Mouse (Mus musculus) heart, adult 2 months (tissue): ENCODE measurements at regions not wholly inside any gene's neighbourhood (a gene's known extent, or its start where the extent isn't known, plus 50 kb on each side); places are given as distances from the start of the nearest gene placed in this dataset.
A peak's percentile ranks its signal among the peaks of the same experiment; 100 is the strongest.

Experiments used
- DNase-seq, 2 experiments: peaks; one replicate each; pipeline ENCODE4 v3.0.0; 2021
- H3K27ac ChIP-seq: fragments of 200-600 bp; 2 replicates; pipeline ENCODE4 v1.8.1; 2022
- H3K27me3 ChIP-seq: fragments of 200-500 bp; 2 replicates; pipeline ENCODE4 v1.6.1; 2012; ENCODE audit warnings: mild to moderate bottlenecking, low read length, inconsistent platforms, mixed read lengths; ENCODE audit not compliant: control insufficient read depth, insufficient read depth
- H3K36me3 ChIP-seq: fragments of 200-500 bp; 2 replicates; pipeline ENCODE4 v1.6.1; 2012; ENCODE audit warnings: low read length, inconsistent platforms; ENCODE audit not compliant: control insufficient read depth, insufficient read depth
- H3K4me1 ChIP-seq: fragments of 200-500 bp; 2 replicates; pipeline ENCODE4 v1.6.1; 2011; ENCODE audit warnings: low read length; ENCODE audit not compliant: control insufficient read depth, insufficient read depth
- H3K4me3 ChIP-seq: fragments of 200-600 bp; 2 replicates; pipeline ENCODE4 v1.8.1; 2022
- H3K79me2 ChIP-seq: fragments of 200-500 bp; replicated peaks from 2 replicates; pipeline ENCODE4 v1.6.1; 2012; ENCODE audit warnings: mild to moderate bottlenecking, inconsistent platforms, low read length, moderate library complexity, mixed read lengths; ENCODE audit not compliant: control insufficient read depth, insufficient read depth
- H3K9ac ChIP-seq: fragments of 200-500 bp; 2 replicates; pipeline ENCODE4 v1.6.1; 2012; ENCODE audit warnings: low read depth, mild to moderate bottlenecking, control low read depth, inconsistent platforms, low read length, mixed read lengths
- CTCF ChIP-seq: fragments of 200-600 bp; IDR thresholded peaks from 2 replicates; pipeline ENCODE4 v1.8.1; 2022; ENCODE audit warnings: antibody characterized with exemption, mild to moderate bottlenecking, moderate library complexity
- EP300 ChIP-seq: fragments of 200-500 bp; IDR thresholded peaks from 2 replicates; pipeline ENCODE4 v1.6.1; 2011; ENCODE audit warnings: low read depth, low read length, control low read depth; ENCODE audit not compliant: insufficient read depth
- POLR2A ChIP-seq: fragments of 200-500 bp; IDR thresholded peaks from 2 replicates; pipeline ENCODE4 v1.6.1; 2011; ENCODE audit warnings: mild to moderate bottlenecking, low read depth, low read length, control low read depth; ENCODE audit not compliant: insufficient read depth
- WGBS: fragments of 180-500 bp; shearing (Covaris S2); methylation state at CpG from one replicate; pipeline ENCODE4 v1.1.7; 2018; 5-methylcytosine and 5-hydroxymethylcytosine counted together
- intact Hi-C: fragments of 180-260 bp; cut with DNase I; formaldehyde crosslinking; loops from one replicate; pipeline ENCODE4 v1.15.1; 2025

DNA sequence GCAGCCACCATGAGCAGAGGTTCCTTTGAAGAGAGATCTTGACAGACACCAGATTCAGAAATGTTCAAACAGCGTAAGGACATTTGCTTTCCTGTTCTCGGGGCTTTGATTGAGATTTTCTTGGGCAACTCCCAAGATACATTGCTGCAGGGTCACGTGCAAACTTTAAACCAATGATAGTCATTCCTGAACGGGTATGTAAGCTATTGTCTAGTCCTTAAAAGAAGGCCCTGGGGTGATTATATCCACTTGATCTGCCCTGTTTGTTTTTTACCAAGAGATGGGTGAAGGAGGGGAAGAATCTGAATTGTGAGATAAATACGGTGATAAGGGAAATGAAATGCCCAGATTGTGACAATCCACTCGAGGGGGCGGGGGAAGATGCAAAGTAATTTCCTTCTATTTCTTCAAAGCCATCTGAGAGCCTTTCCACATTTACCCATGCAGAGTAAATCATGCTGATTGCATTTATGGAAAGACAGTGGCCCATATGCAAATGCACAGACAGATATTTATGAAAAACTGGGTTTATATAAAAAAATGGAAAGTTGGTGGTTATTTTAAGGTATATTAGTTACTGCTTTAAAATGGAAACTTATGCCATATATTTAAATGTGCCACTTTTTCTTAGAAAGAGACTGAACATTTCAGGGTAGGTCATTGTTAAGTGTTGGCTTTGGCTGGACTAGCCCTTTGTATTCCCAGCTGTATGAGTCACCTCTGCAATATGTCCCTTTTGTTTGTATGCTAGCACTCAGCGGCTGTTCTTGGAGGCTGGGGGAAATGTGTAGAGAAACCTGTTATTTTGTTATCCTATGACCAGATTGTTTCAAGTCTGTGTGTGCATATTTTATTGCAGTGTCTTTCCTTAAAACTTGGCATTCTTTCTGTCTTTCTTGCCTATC, 142.7 kb upstream of the Igbp1b start:
- WGBS, result 34% methylated on average over 8 of the region's 8 CpGs
- intact Hi-C loops, result loop anchor here (5.0 kb wide), 1 partner anchor 34 kb away; no protein-coding TSS in a partner anchor
- no peak for DNase-seq

DNA sequence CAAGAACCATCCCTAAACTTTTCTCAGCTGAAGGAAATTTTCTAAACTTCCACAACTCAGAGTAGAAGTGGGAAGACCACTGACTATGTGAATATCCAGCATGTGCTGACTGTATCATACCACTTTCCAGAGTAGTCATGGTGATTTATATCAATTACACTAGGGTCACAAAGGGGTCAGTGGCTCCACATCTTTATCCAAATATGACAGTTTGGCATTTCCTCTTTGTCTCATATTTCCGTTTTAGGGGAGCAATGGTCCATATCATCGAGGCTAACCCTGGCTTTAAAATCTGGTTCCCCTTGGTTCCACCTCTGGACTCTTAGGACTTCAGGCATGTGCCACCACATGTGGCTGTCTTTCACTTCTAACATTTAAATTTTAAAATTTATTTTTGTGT, 136.4 kb upstream of the Igbp1b start:
- intact Hi-C loops, result no loop called here
- no peaks in the 10 kb centered on the region for H3K36me3 ChIP-seq
- no peaks in the 10 kb centered on the region for H3K79me2 ChIP-seq
- H3K9ac ChIP-seq, result no peak overlapping the region
- WGBS, result 49% methylated on average over 2 of the region's 2 CpGs
- TF ChIP-seq EP300 (no peak), POLR2A (no peak), CTCF (no peak)
- no peak for DNase-seq
- no peak overlapping the region for H3K27ac ChIP-seq
- no peak overlapping the region for H3K4me3 ChIP-seq
- no peaks in the 10 kb centered on the region for H3K4me1 ChIP-seq
- no peaks in the 10 kb centered on the region for H3K27me3 ChIP-seq

More for the DNA sequence above, 142.7 kb upstream of the Igbp1b start:
- no peaks in the 10 kb centered on the region; the same call in 1 of the 2 replicates for H3K4me1 ChIP-seq
- no peaks in the 10 kb centered on the region for H3K27me3 ChIP-seq
- H3K79me2 ChIP-seq, result no peaks in the 10 kb centered on the region
- H3K27ac ChIP-seq, result peak overlapping the region; percentile 64
- TF ChIP-seq POLR2A, result no peak
- TF ChIP-seq CTCF, result no peak
- no peak for TF ChIP-seq EP300
- H3K36me3 ChIP-seq, result peaks cover 6% of the 10 kb centered on the region
- no peak overlapping the region for H3K4me3 ChIP-seq
- no peak overlapping the region for H3K9ac ChIP-seq

DNA sequence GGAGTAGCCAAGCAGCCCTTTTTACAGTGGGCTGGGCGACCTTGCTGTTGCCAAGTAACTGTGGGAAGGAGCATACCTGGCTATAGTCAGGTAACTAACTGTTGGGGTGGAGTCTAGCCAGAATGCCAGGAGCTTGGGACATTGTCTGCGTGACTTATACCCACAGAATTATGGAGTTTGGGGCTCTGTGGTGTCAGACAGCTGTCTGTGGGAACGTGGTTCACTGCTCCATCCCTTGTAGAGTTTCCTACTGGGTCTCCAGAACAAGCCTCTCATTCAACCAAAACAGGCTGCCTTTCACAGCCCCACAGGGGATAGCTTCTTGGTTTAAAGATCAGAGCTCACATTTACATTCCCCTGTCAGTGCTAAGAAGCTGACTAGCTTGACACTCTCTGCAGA, 134.5 kb upstream of the Igbp1b start:
- H3K9ac ChIP-seq, result no peak overlapping the region
- no peak for TF ChIP-seq CTCF
- TF ChIP-seq EP300, result no peak
- no peak for TF ChIP-seq POLR2A
- no peaks in the 10 kb centered on the region for H3K4me1 ChIP-seq
- no peaks in the 10 kb centered on the region for H3K27me3 ChIP-seq
- intact Hi-C loops, result no loop called here
- H3K36me3 ChIP-seq, result no peaks in the 10 kb centered on the region
- DNase-seq, result no peak
- H3K4me3 ChIP-seq, result no peak overlapping the region
- no peaks in the 10 kb centered on the region for H3K79me2 ChIP-seq
- WGBS, result 76% methylated on average over 3 of the region's 3 CpGs
- H3K27ac ChIP-seq, result no peak overlapping the region

DNA sequence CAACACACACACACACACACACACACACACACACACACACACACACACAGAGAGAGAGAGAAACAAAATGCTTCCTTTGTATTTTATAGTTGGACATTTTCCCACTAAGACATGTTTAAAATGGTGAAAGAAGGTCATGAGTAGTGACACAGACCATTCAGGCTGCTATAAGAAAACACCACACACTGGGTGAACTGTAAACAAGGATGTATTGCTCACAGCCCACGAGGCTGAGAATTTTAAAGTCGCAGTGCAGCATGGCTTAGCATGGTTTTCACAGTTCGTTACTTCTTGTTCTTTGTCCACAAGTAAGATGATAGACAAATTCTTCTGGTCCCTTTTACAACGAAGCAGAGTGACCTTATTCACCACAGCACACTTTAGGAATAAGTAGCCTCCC, 124.6 kb upstream of the Igbp1b start:
- intact Hi-C loops, result loop anchor here (1.0 kb wide), 1 partner anchor 20 kb away; no protein-coding TSS in a partner anchor
- no peaks in the 10 kb centered on the region for H3K27me3 ChIP-seq
- no peaks in the 10 kb centered on the region for H3K36me3 ChIP-seq
- H3K4me1 ChIP-seq, result no peaks in the 10 kb centered on the region
- TF ChIP-seq POLR2A, result no peak
- TF ChIP-seq EP300, result no peak
- TF ChIP-seq CTCF, result no peak
- WGBS, result 63% methylated on average over 4 of the region's 4 CpGs
- H3K4me3 ChIP-seq, result no peak overlapping the region
- no peak overlapping the region for H3K9ac ChIP-seq
- no peaks in the 10 kb centered on the region for H3K79me2 ChIP-seq
- no peak for DNase-seq
- H3K27ac ChIP-seq, result no peak overlapping the region

DNA sequence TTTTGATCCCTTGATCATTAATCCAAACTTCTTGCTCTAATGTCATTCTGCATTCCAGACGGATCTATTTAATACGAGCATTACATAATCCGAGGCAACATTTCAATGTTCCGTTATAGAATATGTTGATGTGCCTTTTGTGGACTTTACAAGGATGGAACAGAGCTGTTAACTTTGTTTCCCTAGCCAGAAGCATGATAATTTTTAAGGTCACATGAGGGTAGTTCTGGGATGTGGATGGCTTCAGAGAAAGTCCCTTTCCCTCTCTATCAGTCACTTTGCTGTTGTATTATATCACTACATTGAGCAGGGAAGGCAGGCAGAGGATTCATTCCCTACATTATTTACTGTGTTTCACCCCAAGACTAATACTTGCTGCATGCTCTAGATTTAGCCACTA, 124.1 kb upstream of the Igbp1b start:
- TF ChIP-seq EP300 (no peak), CTCF (no peak)
- no peaks in the 10 kb centered on the region for H3K27me3 ChIP-seq
- H3K4me3 ChIP-seq, result no peak overlapping the region
- H3K36me3 ChIP-seq, result no peaks in the 10 kb centered on the region
- intact Hi-C loops, result no loop called here
- H3K79me2 ChIP-seq, result no peaks in the 10 kb centered on the region
- no peak overlapping the region for H3K27ac ChIP-seq
- DNase-seq, result no peak
- H3K4me1 ChIP-seq, result no peaks in the 10 kb centered on the region
- WGBS, result 79% methylated on average over 4 of the region's 4 CpGs
- no peak overlapping the region for H3K9ac ChIP-seq

DNA sequence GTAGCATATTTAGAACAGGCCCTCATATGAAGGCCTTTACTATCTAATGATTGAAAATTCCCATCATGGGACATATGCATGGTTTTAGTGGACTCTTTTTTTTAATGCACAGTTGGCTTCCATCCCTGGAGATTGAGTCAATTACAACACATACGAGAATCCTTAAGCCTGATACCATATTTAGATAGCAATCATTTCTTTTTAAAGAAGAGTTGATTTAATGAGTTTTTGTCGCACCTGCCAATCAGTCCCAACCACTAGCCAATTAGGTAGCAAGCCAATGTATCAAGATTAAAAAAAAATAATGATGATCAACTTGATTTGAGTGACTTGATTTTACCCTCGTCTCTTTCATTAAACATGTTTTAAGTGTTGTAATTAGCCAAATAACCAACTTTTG, 103.6 kb upstream of the Igbp1b start:
- Histone ChIP-seq H3K27me3 (no peaks in the 10 kb centered on the region), H3K79me2 (no peaks in the 10 kb centered on the region), H3K4me3 (no peak overlapping the region), H3K36me3 (no peaks in the 10 kb centered on the region), H3K27ac (no peak overlapping the region), H3K4me1 (no peaks in the 10 kb centered on the region), H3K9ac (no peak overlapping the region)
- 80% methylated on average over 3 of the region's 3 CpGs for WGBS
- TF ChIP-seq POLR2A (no peak), CTCF (no peak), EP300 (no peak)
- intact Hi-C loops, result no loop called here
- DNase-seq, result no peak
